Mouse (Mus musculus) embryonic facial prominence, embryonic 10.5 days (tissue): ENCODE measurements around the gene Nbeal2. TPM values are rescaled to one million over a fixed set of nuclear protein-coding genes. Genes with fewer than 3 reads are reported as not detected.

Experiments
- DNase-seq: peaks from one replicate; pipeline ENCODE4 v3.0.0-alpha.2; 2017; ENCODE audit warnings: low spot score
- H3K27ac ChIP-seq: fragments of 300-500 bp; sonication (generic); replicated peaks from 2 replicates; pipeline ENCODE4 v1.5.1; 2016; ENCODE audit warnings: mild to moderate bottlenecking
- H3K27me3 ChIP-seq: fragments of 300-500 bp; sonication (generic); replicated peaks from 2 replicates; pipeline ENCODE4 v1.6.1; 2016; ENCODE audit warnings: low read depth, mild to moderate bottlenecking; ENCODE audit not compliant: poor library complexity, severe bottlenecking
- H3K36me3 ChIP-seq: fragments of 300-500 bp; sonication (generic); replicated peaks from 2 replicates; pipeline ENCODE4 v1.6.1; 2016; ENCODE audit warnings: mild to moderate bottlenecking, moderate library complexity
- H3K4me1 ChIP-seq: fragments of 300-500 bp; sonication (generic); 2 replicates; pipeline ENCODE4 v1.6.1; 2016
- H3K4me3 ChIP-seq: fragments of 300-500 bp; sonication (generic); 2 replicates; pipeline ENCODE4 v1.5.1; 2016; ENCODE audit warnings: mild to moderate bottlenecking, moderate library complexity
- H3K9me3 ChIP-seq: fragments of 300-500 bp; sonication (generic); 2 replicates; pipeline ENCODE4 v1.6.1; 2016; ENCODE audit warnings: mild to moderate bottlenecking
- WGBS: fragments of 180-500 bp; shearing (Covaris S2); methylation state at CpG from one replicate; pipeline ENCODE4 v1.1.7; 2016; 5-methylcytosine and 5-hydroxymethylcytosine counted together
- microRNA-seq: library from miRNA; unstranded; fragments of <30 nt; microRNA quantifications from one replicate; pipeline ENCODE4, GENCODE M21; 2017
- polyA plus RNA-seq: library from polyadenylated mRNA; unstranded; fragments of >200 nt; fragmentation: Nextera tagmentation; extraction: Ambion mirVana; gene quantifications from 2 replicates; pipeline ENCODE4 v1.2.1, GENCODE M21; 2016

Nbeal2 gene
- polyA plus RNA-seq, 1 experiment from 2014 or later, result 1.9 TPM

DNA sequence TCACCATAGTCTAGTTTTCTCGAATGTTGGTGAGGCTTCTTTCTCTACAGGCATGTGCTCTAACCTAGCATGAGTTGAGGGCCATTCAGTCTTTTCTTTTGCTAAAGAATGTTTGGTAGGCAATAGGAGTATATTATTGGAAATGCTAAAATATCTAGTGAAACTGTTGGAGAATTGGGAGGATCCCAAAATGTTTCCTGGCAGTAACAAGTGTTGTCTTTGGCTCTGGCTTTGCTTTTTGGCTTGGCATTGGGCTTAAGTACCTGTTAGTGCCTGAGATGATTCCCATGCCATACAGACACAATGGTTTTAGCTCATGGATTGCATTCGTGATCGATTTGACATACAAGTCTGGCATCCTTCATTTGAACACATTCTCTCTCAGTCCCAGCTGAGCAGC, 42.5 kb downstream of the Nbeal2 start:
- peaks cover 95% of the 10 kb centered on the region for H3K36me3 ChIP-seq
- 92% methylated on average over 3 of the region's 3 CpGs for WGBS

GRCm38 (mm10) chr9:110583521-110583920, 70.4 kb downstream of the Nbeal2 start:
- Histone ChIP-seq H3K36me3 (peaks cover 73% of the 10 kb centered on the region), H3K4me1 (no peaks in the 10 kb centered on the region), H3K9me3 (no peaks in the 10 kb centered on the region), H3K4me3 (no peak overlapping the region), H3K27me3 (no peaks in the 10 kb centered on the region), H3K27ac (no peak overlapping the region)
- WGBS, result 88% methylated on average over 1 of the region's 1 CpGs
- DNase-seq, result no peak

More for the DNA sequence above, 42.5 kb downstream of the Nbeal2 start:
- Histone ChIP-seq H3K27ac (no peak overlapping the region), H3K4me1 (no peaks in the 10 kb centered on the region), H3K4me3 (no peak overlapping the region), H3K27me3 (no peaks in the 10 kb centered on the region), H3K9me3 (no peaks in the 10 kb centered on the region)
- no peak for DNase-seq

GRCm38 (mm10) chr9:110582161-110582560, 71.8 kb downstream of the Nbeal2 start:
- no peak overlapping the region for H3K27ac ChIP-seq
- no peak overlapping the region for H3K4me3 ChIP-seq
- peaks cover 77% of the 10 kb centered on the region for H3K36me3 ChIP-seq
- 91% methylated on average over 2 of the region's 2 CpGs for WGBS
- H3K4me1 ChIP-seq, result no peaks in the 10 kb centered on the region
- no peaks in the 10 kb centered on the region for H3K9me3 ChIP-seq
- H3K27me3 ChIP-seq, result no peaks in the 10 kb centered on the region
- DNase-seq, result no peak

Small RNA genes lying within 50 kb of the gene (microRNA-seq; reads per million reads assigned to microRNA genes)
- gene Mir8107, result not detected

Other genes starting within 250 kb of the Nbeal2 start
- gene Ptpn23, start 245.9 kb downstream of the Nbeal2 start, polyA plus RNA-seq, result 15.1 and 15.5 TPM in 2 replicates
- gene Ngp, start 234.4 kb downstream of the Nbeal2 start, polyA plus RNA-seq, result not detected in 2 replicates
- 10.6 and 10.7 TPM in 2 replicates for gene Klhl18, start 177.5 kb downstream of the Nbeal2 start, polyA plus RNA-seq
- gene Kif9, start 177.2 kb downstream of the Nbeal2 start, polyA plus RNA-seq, result 1.1 and 1.3 TPM in 2 replicates
- gene Setd2, start 121.6 kb downstream of the Nbeal2 start, polyA plus RNA-seq, result 36.7 and 37.4 TPM in 2 replicates
- gene Nradd, start 29.7 kb downstream of the Nbeal2 start, polyA plus RNA-seq, result 37.8 and 39.3 TPM in 2 replicates
- gene Ccdc12, start 2.3 kb upstream of the Nbeal2 start, polyA plus RNA-seq, result 174 and 177 TPM in 2 replicates
- gene Myl3, start 87.7 kb upstream of the Nbeal2 start, polyA plus RNA-seq, result 0.86 and 4.4 TPM in 2 replicates
- 39.2 and 46.3 TPM in 2 replicates for gene Pth1r, start 93.0 kb upstream of the Nbeal2 start, polyA plus RNA-seq
- gene Prss42, start 144.0 kb upstream of the Nbeal2 start, polyA plus RNA-seq, result not detected in 2 replicates
- gene Prss44, start 159.8 kb upstream of the Nbeal2 start, polyA plus RNA-seq, result not detected in 2 replicates
- not detected in 2 replicates for gene Prss43, start 172.5 kb upstream of the Nbeal2 start, polyA plus RNA-seq
- not detected in 2 replicates for gene Prss45, start 180.4 kb upstream of the Nbeal2 start, polyA plus RNA-seq
- not detected in 2 replicates for gene Prss46, start 190.3 kb upstream of the Nbeal2 start, polyA plus RNA-seq
- 0.55 and 0.67 TPM in 2 replicates for gene Prss50, start 203.8 kb upstream of the Nbeal2 start, polyA plus RNA-seq
- 1.5 and 2.1 TPM in 2 replicates for gene Als2cl, start 225.7 kb upstream of the Nbeal2 start, polyA plus RNA-seq
- gene Tmie, start 226.0 kb upstream of the Nbeal2 start, polyA plus RNA-seq, result 0.31 and 0.60 TPM in 2 replicates